Mouse (Mus musculus): ENCODE measurements at regions not wholly inside any gene's neighbourhood (a gene's known extent, or its start where the extent isn't known, plus 50 kb on each side); places are given as distances from the start of the nearest gene placed in this dataset.

DNA sequence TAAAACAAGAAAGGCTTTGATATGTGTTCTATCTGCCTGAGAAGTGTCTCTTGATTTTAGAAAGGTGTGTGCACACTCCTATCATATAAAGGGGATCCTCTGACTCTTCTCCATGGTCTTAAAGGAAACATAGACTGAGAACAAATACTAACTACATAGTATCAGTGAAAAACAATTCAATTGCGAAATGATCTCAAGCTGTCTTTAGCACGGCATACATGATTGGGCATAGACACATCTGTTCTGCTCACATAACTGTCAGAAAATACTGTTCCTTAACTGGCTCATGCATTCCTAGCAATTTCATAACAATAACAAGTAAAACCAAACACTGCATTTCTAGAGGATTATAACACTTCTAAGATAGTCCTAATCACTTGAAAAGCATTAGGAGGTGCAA is 95.5 kb upstream of the Kitl start:
- H3K4me1 ChIP-seq: no peaks in the 10 kb centered on the region
- no peak overlapping the region for H3K4me3 ChIP-seq
- no peak for DNase-seq (ENCODE audit: low spot score)
- H3K27ac ChIP-seq (replicated peaks): no peak overlapping the region
- H3K27me3 ChIP-seq (ENCODE audit: low read depth, poor library complexity, severe bottlenecking): no peaks in the 10 kb centered on the region
- H3K36me3 ChIP-seq: no peaks in the 10 kb centered on the region
- WGBS: 90% methylated on average over 2 of the region's 2 CpGs
- no peaks in the 10 kb centered on the region for H3K9me3 ChIP-seq (replicated peaks)

DNA sequence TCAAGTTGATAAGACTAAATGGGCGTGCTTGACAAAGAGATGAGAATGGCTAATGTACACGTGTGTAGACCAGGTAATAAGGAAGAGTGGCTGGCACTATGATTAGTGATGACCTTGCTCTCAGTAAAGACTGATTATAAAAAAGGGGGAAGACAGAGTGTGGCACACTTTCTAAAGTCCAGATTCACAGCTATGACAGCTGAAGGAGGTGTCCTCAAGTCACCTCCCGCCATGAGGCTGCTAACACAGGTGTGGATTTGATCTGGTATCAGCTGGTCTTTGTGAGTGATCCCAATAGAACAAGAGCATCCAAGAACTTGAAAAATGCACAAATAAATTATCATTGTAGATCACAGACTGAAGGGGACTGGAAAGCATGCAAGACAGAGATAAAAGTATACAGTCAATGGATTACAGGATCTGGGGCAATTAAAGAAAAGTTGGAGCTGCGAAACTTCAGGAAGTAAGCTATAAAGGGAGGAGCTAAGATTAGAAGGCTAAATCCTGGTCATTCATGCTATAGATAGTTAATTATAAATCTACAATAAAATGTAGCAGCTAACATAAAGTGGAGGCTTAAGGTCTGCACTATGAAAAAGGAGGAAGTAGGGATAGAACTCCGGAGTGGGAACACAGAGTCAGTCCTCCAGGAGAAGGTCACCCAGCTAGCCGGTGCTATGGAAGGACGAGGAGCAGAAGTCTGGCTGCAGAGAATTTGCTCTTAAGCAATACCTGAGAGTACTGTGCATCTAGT is 96.7 kb upstream of the Kitl start:
- H3K9me3 ChIP-seq (replicated peaks): no peaks in the 10 kb centered on the region
- no peaks in the 10 kb centered on the region for H3K4me1 ChIP-seq
- no peak overlapping the region for H3K4me3 ChIP-seq
- DNase-seq (ENCODE audit: low spot score): no peak
- no peaks in the 10 kb centered on the region for H3K27me3 ChIP-seq (ENCODE audit: low read depth, poor library complexity, severe bottlenecking)
- H3K27ac ChIP-seq (replicated peaks): no peak overlapping the region
- WGBS: 91% methylated on average over 7 of the region's 7 CpGs
- no peaks in the 10 kb centered on the region for H3K36me3 ChIP-seq

GRCm38 (mm10) chr10:99913846-99914187 is 101.6 kb upstream of the Kitl start:
- H3K27me3 ChIP-seq (ENCODE audit: low read depth, poor library complexity, severe bottlenecking): no peaks in the 10 kb centered on the region
- no peaks in the 10 kb centered on the region for H3K4me1 ChIP-seq
- no peak overlapping the region for H3K4me3 ChIP-seq
- DNase-seq (ENCODE audit: low spot score): no peak
- no peaks in the 10 kb centered on the region for H3K9me3 ChIP-seq (replicated peaks)
- WGBS: 91% methylated on average over 3 of the region's 4 CpGs
- H3K27ac ChIP-seq (replicated peaks): no peak overlapping the region
- no peaks in the 10 kb centered on the region for H3K36me3 ChIP-seq

DNA sequence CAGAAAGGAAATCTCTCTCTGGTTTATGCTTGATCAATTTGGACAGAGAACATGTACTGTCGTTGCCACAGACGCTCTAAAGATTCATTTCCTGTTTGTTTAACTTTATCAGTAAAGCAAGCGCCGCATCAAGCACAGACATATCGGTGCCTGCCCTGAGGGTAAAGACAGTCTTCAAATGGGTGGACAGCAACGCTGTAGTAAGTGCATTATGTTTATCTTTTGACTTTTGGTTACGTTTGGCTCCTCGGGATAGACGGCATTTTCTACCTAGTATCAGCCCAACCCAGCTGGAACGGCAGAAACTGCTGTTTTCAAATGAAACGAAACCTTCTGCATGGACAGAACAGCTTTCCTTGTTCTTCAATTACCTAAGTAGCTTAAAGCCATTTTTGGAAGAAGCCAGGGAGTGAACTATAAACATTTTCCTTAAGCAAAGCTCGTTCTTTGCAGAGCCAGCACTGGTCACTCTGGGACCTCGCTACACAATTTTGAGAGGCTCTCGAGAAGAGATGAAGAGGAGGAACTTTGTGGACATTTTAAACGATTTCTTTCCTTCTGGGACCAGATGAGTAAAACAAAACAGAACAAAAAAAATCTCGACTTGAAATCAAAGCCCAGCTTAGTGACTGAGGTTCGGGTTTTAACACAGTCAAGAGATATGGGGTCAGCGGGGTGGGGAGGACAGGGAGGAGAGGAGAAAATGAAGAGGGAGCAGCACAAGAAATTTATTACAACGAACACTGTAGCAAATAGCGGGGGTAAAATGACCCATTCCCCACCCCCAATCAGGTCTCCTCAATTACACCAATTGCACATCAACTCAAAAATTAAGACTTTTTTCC is 102.2 kb upstream of the Kitl start:
- Histone ChIP-seq H3K4me3 (no peak overlapping the region), H3K36me3 (no peaks in the 10 kb centered on the region), H3K9me3 (replicated peaks) (no peaks in the 10 kb centered on the region), H3K27me3 (ENCODE audit: low read depth, poor library complexity, severe bottlenecking) (no peaks in the 10 kb centered on the region), H3K4me1 (no peaks in the 10 kb centered on the region; the same call in 1 of the 2 replicates), H3K27ac (replicated peaks) (no peak overlapping the region)
- WGBS: 72% methylated on average over 20 of the region's 20 CpGs
- DNase-seq (ENCODE audit: low spot score): no peak

DNA sequence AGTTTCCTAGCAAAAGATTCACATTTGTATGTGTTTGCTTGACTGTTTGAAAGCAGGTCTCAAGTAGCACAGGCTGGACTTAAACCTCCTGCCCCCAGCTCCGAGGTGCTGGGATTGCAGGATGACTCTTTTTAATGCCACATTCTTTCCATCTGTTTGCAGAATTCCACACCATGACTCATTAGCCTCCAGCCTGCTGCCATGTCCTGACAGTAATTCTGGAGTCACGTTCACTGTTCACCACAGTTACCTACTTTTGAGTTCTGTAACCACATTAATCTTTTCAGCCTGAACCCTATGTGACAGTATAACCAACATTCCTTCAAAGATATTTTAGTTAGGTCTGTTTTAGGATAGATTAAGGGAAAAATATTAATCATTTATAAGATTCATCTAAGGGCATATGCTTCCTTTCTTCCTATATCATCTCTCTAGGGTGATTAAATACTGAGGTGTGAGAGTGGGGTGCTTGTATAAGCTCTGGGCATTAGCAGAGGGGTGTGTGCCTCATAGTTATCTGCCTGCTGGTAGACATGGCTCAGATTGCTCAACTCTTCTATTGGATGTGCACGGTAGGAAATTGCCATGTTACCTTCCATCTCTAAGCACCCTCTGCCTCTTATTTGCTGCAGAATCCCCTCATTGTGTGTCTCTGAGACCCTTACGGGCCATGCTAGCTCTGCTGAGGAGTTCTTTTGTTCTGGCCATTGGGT is 105.3 kb upstream of the Kitl start:
- no peak for DNase-seq (ENCODE audit: low spot score)
- Histone ChIP-seq H3K27ac (replicated peaks) (no peak overlapping the region), H3K36me3 (no peaks in the 10 kb centered on the region), H3K9me3 (replicated peaks) (no peaks in the 10 kb centered on the region), H3K27me3 (ENCODE audit: low read depth, poor library complexity, severe bottlenecking) (no peaks in the 10 kb centered on the region), H3K4me1 (no peaks in the 10 kb centered on the region; the same call in 1 of the 2 replicates), H3K4me3 (no peak overlapping the region)
- 80% methylated on average over 4 of the region's 4 CpGs for WGBS

GRCm38 (mm10) chr10:99908044-99908443 is 107.4 kb upstream of the Kitl start:
- H3K9me3 ChIP-seq (replicated peaks): no peaks in the 10 kb centered on the region
- H3K4me1 ChIP-seq: no peaks in the 10 kb centered on the region; the same call in 1 of the 2 replicates
- no peaks in the 10 kb centered on the region for H3K36me3 ChIP-seq
- H3K27ac ChIP-seq (replicated peaks): no peak overlapping the region
- H3K27me3 ChIP-seq (ENCODE audit: low read depth, poor library complexity, severe bottlenecking): no peaks in the 10 kb centered on the region
- no peak for DNase-seq (ENCODE audit: low spot score)
- H3K4me3 ChIP-seq: no peak overlapping the region
- WGBS: 73% methylated on average over 4 of the region's 4 CpGs

DNA sequence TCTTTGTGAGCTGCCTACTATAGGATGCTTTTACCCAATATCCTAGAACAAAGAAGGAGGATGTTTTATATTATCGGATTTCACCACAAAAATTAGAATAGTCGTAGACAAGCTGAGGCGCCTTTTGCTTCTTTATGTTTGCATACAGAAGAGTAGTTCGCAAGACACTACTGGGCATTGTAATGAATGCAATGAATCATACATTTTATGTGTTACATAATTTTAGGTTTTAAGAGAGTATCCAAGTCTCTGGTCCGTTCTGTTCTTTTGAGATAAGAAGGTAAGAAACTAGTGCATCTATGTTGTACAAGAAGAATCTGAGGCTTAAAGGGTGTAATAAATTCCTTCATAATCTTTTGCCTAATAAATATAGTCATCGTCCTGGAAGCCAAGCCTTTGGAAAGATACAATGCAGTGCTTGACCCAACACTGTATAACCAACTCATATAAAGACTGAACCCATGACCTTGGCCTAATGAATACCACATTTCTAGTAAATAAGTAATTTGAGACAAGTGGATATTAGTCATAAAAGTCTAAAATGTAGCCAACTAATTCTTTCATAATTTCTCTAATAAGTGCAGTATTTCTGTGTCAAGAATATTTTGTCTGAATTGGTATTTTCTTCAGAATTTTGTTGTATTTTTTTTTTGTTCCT is 108.5 kb upstream of the Kitl start:
- H3K36me3 ChIP-seq: no peaks in the 10 kb centered on the region
- H3K4me3 ChIP-seq: no peak overlapping the region
- H3K27me3 ChIP-seq (ENCODE audit: low read depth, poor library complexity, severe bottlenecking): no peaks in the 10 kb centered on the region
- H3K4me1 ChIP-seq: no peaks in the 10 kb centered on the region; the same call in 1 of the 2 replicates
- WGBS: 89% methylated on average over 6 of the region's 6 CpGs
- no peak overlapping the region for H3K27ac ChIP-seq (replicated peaks)
- no peak for DNase-seq (ENCODE audit: low spot score)
- H3K9me3 ChIP-seq (replicated peaks): no peaks in the 10 kb centered on the region

- H3K4me3 ChIP-seq: no peak overlapping the region
- no peaks in the 10 kb centered on the region for H3K4me1 ChIP-seq
- H3K27me3 ChIP-seq (ENCODE audit: low read depth, poor library complexity, severe bottlenecking): no peaks in the 10 kb centered on the region
- H3K36me3 ChIP-seq: no peaks in the 10 kb centered on the region
- 74% methylated on average over 9 of the region's 9 CpGs for WGBS
- no peak overlapping the region for H3K27ac ChIP-seq (replicated peaks)
- DNase-seq (ENCODE audit: low spot score): no peak
- no peaks in the 10 kb centered on the region for H3K9me3 ChIP-seq (replicated peaks)
Measured at GRCm38 (mm10) chr10:99902280-99903231, 112.9 kb upstream of the Kitl start.

GRCm38 (mm10) chr10:99900955-99901835 is 114.2 kb upstream of the Kitl start:
- Histone ChIP-seq H3K27ac (replicated peaks) (no peak overlapping the region), H3K4me3 (no peak overlapping the region), H3K9me3 (replicated peaks) (no peaks in the 10 kb centered on the region), H3K4me1 (no peaks in the 10 kb centered on the region), H3K27me3 (ENCODE audit: low read depth, poor library complexity, severe bottlenecking) (no peaks in the 10 kb centered on the region), H3K36me3 (no peaks in the 10 kb centered on the region)
- no peak for DNase-seq (ENCODE audit: low spot score)
- WGBS: 83% methylated on average over 8 of the region's 8 CpGs

DNA sequence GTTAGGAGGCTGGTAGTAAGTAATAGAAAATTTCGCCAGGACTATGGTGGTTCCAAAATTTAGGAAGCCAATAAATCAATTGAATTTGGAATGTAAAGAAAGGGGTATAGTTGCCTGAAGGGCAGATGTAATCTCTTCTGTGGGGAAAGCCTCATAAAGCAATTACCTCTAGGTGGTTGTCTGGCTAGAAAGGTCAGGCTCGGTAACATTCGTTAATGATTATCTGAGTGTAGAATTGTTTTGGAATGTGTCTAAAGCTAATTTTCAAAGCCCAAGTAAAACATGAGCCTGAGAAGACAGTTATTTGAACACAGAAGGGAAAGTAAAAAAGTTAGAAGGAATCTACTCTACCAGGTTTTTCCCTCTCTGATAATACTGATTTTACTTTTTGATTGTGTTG is 121.4 kb upstream of the Kitl start:
- 71% methylated on average over 3 of the region's 3 CpGs for WGBS

GRCm38 (mm10) chr10:99891899-99892298 is 123.5 kb upstream of the Kitl start:
- Histone ChIP-seq H3K27ac (replicated peaks) (no peak overlapping the region), H3K9me3 (replicated peaks) (no peaks in the 10 kb centered on the region), H3K36me3 (no peaks in the 10 kb centered on the region), H3K27me3 (ENCODE audit: low read depth, poor library complexity, severe bottlenecking) (no peaks in the 10 kb centered on the region), H3K4me3 (no peak overlapping the region), H3K4me1 (no peaks in the 10 kb centered on the region)
- WGBS: 87% methylated on average over 3 of the region's 3 CpGs
- DNase-seq (ENCODE audit: low spot score): no peak

More for the DNA sequence above, 121.4 kb upstream of the Kitl start:
- Histone ChIP-seq H3K4me1 (no peaks in the 10 kb centered on the region), H3K27me3 (ENCODE audit: low read depth, poor library complexity, severe bottlenecking) (no peaks in the 10 kb centered on the region), H3K27ac (replicated peaks) (no peak overlapping the region), H3K4me3 (no peak overlapping the region), H3K9me3 (replicated peaks) (no peaks in the 10 kb centered on the region), H3K36me3 (no peaks in the 10 kb centered on the region)
- no peak for DNase-seq (ENCODE audit: low spot score)
